Mouse (Mus musculus): ENCODE data around the gene Ahsa2.
"Not testable (repeated sequence)": the region's sequence is repeated elsewhere in the genome, so short reads cannot be mapped to it uniquely, and the experiment has no call there.

Gene Ahsa2

GRCm38 (mm10) chr11:23497718-23498509 lies at the start of gene Ahsa2:
Ahsa2 (minus strand) TSS chr11:23498030.
- in situ Hi-C loops (cut with MboI) = no loop called here

GRCm38 (mm10) chr11:23537446-23537845 lies 39.6 kb upstream of the Ahsa2 start:
- in situ Hi-C loops (cut with MboI) = no loop called here

GRCm38 (mm10) chr11:23520473-23521205 lies 22.8 kb upstream of the Ahsa2 start, which contains the start of gene 1700093K21Rik:
1700093K21Rik (minus strand) TSS chr11:23521155.
- in situ Hi-C loops (cut with MboI) = no loop called here

- in situ Hi-C loops (cut with MboI) = no loop called here
These were observed 21.2 kb upstream of the Ahsa2 start for GRCm38 (mm10) chr11:23518981-23519380.

GRCm38 (mm10) chr11:23515315-23515714 lies 17.5 kb upstream of the Ahsa2 start:
- in situ Hi-C loops (cut with MboI) = no loop called here

- in situ Hi-C loops (cut with MboI) = not testable (repeated sequence)
These were observed 17.0 kb upstream of the Ahsa2 start for GRCm38 (mm10) chr11:23514785-23515184.

- in situ Hi-C loops (cut with MboI) = not testable (repeated sequence)
These were observed 7.0 kb upstream of the Ahsa2 start for GRCm38 (mm10) chr11:23504801-23505200.

GRCm38 (mm10) chr11:23498609-23499008 lies 779 bp upstream of the Ahsa2 start:
- in situ Hi-C loops (cut with MboI) = no loop called here

GRCm38 (mm10) chr11:23497335-23497717 lies 504 bp downstream of the Ahsa2 start:
- in situ Hi-C loops (cut with MboI) = no loop called here

GRCm38 (mm10) chr11:23496661-23497060 lies 1.2 kb downstream of the Ahsa2 start:
- in situ Hi-C loops (cut with MboI) = no loop called here

- in situ Hi-C loops (cut with MboI) = no loop called here
These were observed 2.6 kb downstream of the Ahsa2 start for GRCm38 (mm10) chr11:23495231-23495630.

GRCm38 (mm10) chr11:23492048-23492790 lies 5.6 kb downstream of the Ahsa2 start:
- in situ Hi-C loops (cut with MboI) = no loop called here

- in situ Hi-C loops (cut with MboI) = no loop called here
These were observed 7.9 kb downstream of the Ahsa2 start for GRCm38 (mm10) chr11:23489955-23490354.

GRCm38 (mm10) chr11:23465862-23466261 lies 32.0 kb downstream of the Ahsa2 start:
- in situ Hi-C loops (cut with MboI) = not testable (repeated sequence)
